Mouse (Mus musculus) left cerebral cortex, postnatal 36 days (tissue): ENCODE measurements at regions not wholly inside any gene's neighbourhood (a gene's known extent, or its start where the extent isn't known, plus 50 kb on each side); places are given as distances from the start of the nearest gene placed in this dataset.

Source experiments
- DNase-seq, 2 experiments: peaks; one replicate each; pipeline ENCODE4 v3.0.0; 2021 to 2022; ENCODE audit warnings: low spot score in 2 of 2, mixed read lengths in 1 of 2
- intact Hi-C: fragments of 180-260 bp; cut with DNase I; formaldehyde crosslinking; loops from one replicate; pipeline ENCODE4 v1.15.1; 2025

DNA sequence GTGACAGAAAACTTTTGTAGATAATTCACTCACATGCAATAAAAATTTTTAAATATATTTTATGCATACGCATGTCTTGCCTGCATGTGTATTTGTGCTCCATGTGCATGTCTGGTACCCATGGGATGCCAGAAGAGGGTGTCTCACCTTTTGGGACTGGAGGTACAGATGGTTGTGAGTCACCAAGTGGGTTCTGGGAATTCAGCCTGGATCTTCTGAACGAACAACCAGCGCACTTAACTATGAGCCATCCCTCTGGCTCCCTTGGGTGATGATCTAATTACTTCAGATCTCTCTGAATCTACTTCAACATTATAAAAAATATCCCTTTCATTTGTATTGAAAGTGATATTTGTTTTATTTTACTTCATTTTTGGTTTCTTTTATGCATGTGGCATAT is 55.8 kb upstream of the Atp2c1 start:
- peak in 1 of 2 experiments; percentile 5 for DNase-seq
- intact Hi-C loops = no loop called here

DNA sequence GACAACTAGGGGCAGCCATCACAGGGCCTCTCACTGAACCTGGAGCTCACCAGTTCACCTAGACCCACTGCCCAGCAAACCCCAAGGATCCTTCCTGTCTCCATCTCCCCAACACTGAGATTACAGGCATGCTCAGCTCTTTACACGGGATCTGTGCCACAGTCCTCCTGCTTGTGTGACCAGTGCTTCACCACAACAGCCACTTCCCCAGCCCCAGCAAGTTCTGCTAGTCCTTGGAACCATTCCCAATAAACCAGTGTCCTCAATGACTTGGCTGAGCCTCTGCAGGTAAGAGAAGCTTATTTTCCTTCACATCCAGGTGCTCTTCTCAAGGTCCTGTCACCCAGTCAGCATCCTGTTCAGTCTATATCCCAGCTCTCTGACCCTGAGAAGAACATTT is 52.5 kb upstream of the Atp2c1 start:
- intact Hi-C loops = no loop called here
- no peak for DNase-seq
